Mouse (Mus musculus) testis, adult 2 months (tissue): ENCODE data around the gene 1600002K03Rik. TPM values are rescaled to one million over a fixed set of nuclear protein-coding genes. Genes with fewer than 3 reads are reported as not detected.

Experiments
- H3K27ac ChIP-seq: fragments of 200-500 bp; 2 replicates; pipeline ENCODE4 v1.5.1; 2012; ENCODE audit warnings: low read depth, low read length; ENCODE audit not compliant: control insufficient read depth, insufficient read depth
- H3K27me3 ChIP-seq: fragments of 200-500 bp; 2 replicates; pipeline ENCODE4 v1.6.1; 2012; ENCODE audit warnings: mild to moderate bottlenecking, low read length, moderate library complexity; ENCODE audit not compliant: control insufficient read depth, insufficient read depth
- H3K36me3 ChIP-seq: fragments of 200-500 bp; 2 replicates; pipeline ENCODE4 v1.6.1; 2012; ENCODE audit warnings: mild to moderate bottlenecking, low read length; ENCODE audit not compliant: control insufficient read depth, insufficient read depth
- H3K4me1 ChIP-seq: fragments of 200-500 bp; 2 replicates; pipeline ENCODE4 v1.6.1; 2012; ENCODE audit warnings: low read length; ENCODE audit not compliant: control insufficient read depth, insufficient read depth
- H3K4me3 ChIP-seq: fragments of 200-500 bp; 2 replicates; pipeline ENCODE4 v1.5.1; 2012; ENCODE audit warnings: low read depth, mild to moderate bottlenecking, low read length, moderate library complexity, mixed read lengths; ENCODE audit not compliant: control insufficient read depth
- CTCF ChIP-seq: fragments of 200-500 bp; IDR thresholded peaks from 2 replicates; pipeline ENCODE4 v1.5.1; 2012; ENCODE audit warnings: low read depth, mild to moderate bottlenecking, inconsistent platforms, low read length, moderate library complexity; ENCODE audit not compliant: control insufficient read depth, insufficient read depth, insufficient replicate concordance
- POLR2A ChIP-seq: fragments of 200-500 bp; IDR thresholded peaks from 2 replicates; pipeline ENCODE4 v1.6.1; 2012; ENCODE audit warnings: low read depth, mild to moderate bottlenecking, inconsistent platforms, low read length, moderate library complexity; ENCODE audit not compliant: control insufficient read depth
- polyA plus RNA-seq: library from polyadenylated mRNA; depleted of rRNA; stranded (reverse); fragments of >200 nt; gene quantifications from 2 replicates; pipeline ENCODE4 v1.2.3, GENCODE M21; 2012

The 1600002K03Rik gene
- polyA plus RNA-seq, 1 experiment, result 7.9 TPM

DNA sequence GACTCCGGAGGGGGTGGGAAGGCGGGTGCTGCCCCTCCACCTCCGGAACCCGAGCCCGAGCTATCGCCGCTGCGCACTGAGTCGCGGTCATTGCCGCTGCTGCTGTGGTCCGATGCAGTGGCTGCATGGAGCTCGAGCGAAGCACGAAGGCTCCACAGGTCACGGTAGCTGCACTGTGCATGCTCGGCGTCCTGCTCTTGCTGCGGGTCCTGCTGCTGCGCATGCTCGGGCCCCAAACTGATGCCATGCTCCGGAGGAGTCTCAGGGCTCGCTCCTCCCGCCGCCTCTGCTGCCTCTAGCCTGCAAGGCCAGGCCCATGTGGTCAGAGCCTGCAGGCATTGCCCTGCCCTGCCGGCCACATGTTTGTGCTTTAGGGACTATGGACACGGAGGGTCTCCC lies 40.8 kb upstream of the 1600002K03Rik start:
- no peaks in the 10 kb centered on the region for H3K27me3 ChIP-seq
- H3K36me3 ChIP-seq, result no peaks in the 10 kb centered on the region; the same call in 1 of the 2 replicates
- H3K4me3 ChIP-seq, result peak overlapping the region; percentile 50
- TF ChIP-seq CTCF (no peak), POLR2A (no peak)
- H3K4me1 ChIP-seq, result peaks cover 6% of the 10 kb centered on the region
- H3K27ac ChIP-seq, result no peak overlapping the region

DNA sequence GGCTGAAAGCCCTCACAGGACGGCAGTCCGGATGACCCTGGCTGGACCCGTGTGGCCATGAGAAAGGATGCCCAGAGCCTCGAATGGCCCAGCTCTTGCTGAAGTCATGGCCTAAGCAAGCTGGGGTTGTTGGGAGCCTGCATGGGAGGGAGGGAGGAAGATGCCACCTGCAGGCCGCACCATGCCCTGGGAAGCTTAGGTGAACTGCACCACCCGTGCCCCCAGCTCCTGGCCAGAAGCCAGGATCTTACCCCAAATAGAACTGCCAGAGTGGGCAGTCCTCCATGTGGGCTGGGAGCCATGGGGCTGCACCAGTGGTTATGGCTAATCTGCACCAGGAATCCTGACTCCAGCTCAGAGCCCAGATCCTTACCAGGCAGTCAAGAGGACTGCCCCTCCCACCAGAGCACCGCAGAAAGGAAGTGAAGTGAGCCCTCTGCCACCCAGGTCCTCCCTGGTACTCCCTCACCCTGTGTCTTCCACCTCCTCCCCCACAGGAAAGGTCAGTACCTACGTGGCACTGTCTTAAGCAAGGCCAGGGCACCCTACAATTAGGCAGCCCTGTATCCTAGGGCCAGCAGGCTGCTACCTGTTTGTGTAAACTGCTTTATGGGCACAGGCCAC lies 39.4 kb upstream of the 1600002K03Rik start:
- TF ChIP-seq CTCF, result no peak
- TF ChIP-seq POLR2A, result no peak
- Histone ChIP-seq H3K4me3 (no peak overlapping the region), H3K27ac (no peak overlapping the region), H3K4me1 (peaks cover 16% of the 10 kb centered on the region), H3K36me3 (no peaks in the 10 kb centered on the region), H3K27me3 (no peaks in the 10 kb centered on the region)

DNA sequence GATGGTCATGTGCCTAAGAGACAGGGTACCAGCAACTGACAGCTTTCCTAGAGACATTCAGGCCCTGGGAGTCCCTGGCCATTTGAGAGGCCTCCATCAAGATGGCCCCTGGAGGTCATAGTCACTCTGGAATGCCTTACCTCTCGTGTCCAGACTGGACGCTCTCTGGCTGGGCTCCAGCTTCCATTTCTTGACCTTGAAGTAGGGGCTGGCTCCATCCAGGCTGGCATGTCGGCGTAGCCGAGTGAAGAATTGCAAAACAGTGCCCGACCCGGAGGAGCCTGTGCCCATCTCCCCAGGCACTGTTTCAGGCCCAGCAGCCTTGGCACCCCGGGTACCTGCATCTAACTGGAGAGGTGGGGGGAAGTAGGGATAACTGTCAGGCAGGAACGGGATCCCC lies 38.3 kb upstream of the 1600002K03Rik start:
- Histone ChIP-seq H3K4me3 (no peak overlapping the region), H3K27ac (no peak overlapping the region), H3K4me1 (peaks cover 25% of the 10 kb centered on the region), H3K36me3 (no peaks in the 10 kb centered on the region), H3K27me3 (no peaks in the 10 kb centered on the region)
- TF ChIP-seq POLR2A (no peak), CTCF (no peak)

DNA sequence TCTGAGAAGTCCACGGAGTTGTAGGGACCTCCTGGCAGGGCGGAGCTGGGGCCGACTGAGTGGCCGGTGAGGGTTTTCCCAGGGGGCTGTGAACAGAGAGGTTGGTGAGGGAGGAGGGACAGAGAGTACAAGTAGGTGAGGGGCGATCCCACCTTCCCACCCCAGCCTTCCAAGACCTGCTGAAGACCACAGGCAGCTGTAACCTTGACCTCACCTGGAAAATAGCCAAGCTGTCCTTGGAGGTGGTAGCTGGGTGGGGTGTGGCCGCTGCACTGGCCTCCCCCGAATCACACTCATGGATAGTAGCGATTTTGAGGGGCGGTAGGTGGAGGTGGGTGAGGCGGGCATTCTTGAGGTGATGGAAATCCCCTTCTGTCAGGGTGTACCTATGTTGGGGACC lies 37.6 kb upstream of the 1600002K03Rik start:
- Histone ChIP-seq H3K36me3 (no peaks in the 10 kb centered on the region), H3K27ac (no peak overlapping the region), H3K4me3 (no peak overlapping the region), H3K4me1 (peaks cover 25% of the 10 kb centered on the region), H3K27me3 (no peaks in the 10 kb centered on the region)
- TF ChIP-seq CTCF, result no peak
- TF ChIP-seq POLR2A, result no peak

DNA sequence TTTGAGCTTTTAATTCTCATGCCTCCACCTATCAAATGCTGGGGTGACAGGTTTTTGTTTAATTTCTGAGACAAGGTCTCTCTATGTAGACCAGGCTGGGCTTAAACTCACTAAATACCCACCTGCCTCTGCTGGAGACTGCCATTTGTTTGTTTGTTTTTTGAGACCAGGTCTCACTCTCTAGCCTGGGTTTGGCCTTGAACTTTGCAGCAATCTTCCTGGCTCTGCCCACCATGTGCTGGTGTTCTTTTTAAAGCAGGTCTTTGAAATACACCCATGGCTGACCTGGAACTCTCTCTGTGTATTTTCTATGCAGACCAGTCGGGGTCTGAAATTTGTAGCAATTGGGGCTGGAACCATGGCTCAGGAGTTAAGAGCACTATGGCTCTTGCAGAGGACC lies 37.1 kb upstream of the 1600002K03Rik start:
- peaks cover 25% of the 10 kb centered on the region for H3K4me1 ChIP-seq
- H3K27ac ChIP-seq, result no peak overlapping the region
- H3K4me3 ChIP-seq, result no peak overlapping the region
- no peaks in the 10 kb centered on the region for H3K36me3 ChIP-seq
- TF ChIP-seq CTCF (no peak), POLR2A (no peak)
- H3K27me3 ChIP-seq, result no peaks in the 10 kb centered on the region

DNA sequence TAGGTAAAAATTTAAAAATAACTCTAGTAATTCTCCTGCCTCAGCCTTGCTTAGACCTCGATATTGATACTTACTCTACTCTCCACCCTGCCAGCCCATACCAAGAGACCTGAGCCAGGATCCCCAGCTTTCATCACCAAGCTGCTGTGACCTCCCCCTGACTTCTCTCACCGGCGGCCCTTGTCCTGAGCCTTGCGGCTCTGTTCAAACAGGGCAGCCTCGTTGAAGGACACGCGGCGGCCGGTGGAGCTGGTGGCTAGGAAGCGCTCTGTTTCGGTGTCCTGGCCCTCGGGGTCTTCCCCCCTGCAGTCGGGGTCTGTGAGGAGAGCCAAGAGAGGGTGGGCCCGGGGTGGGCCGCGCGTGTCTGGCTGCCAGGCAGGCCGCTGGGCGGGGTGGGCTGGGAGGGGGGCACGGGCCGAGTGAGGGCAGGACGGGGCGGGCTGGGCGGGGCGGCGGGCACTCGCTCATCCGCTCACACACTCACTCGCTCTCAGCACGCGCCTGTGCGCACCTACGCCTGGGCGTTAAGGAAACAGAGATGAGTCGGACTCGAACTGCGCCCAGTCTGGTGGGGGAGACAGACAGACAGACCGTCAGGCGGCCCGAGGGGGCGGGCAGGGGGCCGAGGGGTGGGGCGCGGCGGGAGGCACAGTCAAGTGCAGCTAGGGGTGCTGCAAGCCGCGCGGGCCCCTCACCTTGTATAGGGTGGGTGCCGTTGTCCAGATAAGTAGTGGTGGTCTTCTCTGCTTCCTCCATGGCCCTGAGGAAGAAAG lies 36.4 kb upstream of the 1600002K03Rik start:
- Histone ChIP-seq H3K4me3 (peak overlapping the region; percentile 43), H3K27ac (no peak overlapping the region), H3K36me3 (no peaks in the 10 kb centered on the region), H3K27me3 (no peaks in the 10 kb centered on the region), H3K4me1 (peaks cover 32% of the 10 kb centered on the region)
- no peak for TF ChIP-seq POLR2A

DNA sequence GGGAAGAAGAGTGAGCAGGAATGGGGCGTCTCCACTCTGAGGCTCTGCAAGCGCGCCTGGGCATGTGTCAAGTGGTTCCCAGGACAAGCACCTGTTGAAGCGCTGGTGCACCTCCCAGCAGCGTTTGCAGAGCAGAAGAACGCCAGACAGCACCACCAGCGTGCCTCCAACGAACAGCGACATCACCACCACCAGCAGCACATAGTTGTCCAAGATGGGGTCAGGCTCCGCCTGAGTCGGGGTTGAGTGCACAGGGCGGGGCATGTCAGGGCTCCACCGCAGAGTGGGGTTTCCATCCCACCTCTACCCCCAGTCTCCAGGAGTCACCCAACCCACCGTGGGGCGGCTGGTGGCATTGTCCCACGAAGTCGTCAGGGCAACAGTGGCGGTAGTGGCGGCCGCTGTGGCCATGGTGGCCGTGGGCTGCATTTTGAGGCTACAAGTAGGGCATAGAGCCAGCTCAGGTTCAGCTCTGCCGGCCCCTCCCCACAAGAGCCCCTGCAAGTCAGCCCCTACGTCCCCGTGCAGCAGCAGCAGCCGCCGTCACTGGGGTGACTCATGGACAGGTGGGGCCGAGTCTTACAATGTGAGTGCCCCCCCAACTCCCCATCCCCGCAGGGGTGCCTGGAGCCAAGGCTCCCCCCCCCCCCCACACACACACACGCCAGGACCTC lies 35.7 kb upstream of the 1600002K03Rik start:
- TF ChIP-seq POLR2A, result no peak
- no peak for TF ChIP-seq CTCF
- Histone ChIP-seq H3K36me3 (no peaks in the 10 kb centered on the region), H3K4me3 (peak overlapping the region; percentile 43), H3K27ac (no peak overlapping the region), H3K27me3 (no peaks in the 10 kb centered on the region), H3K4me1 (peaks cover 36% of the 10 kb centered on the region)
